Mouse (Mus musculus): ENCODE results near the gene Grm1. TPM values are rescaled to one million over a fixed set of nuclear protein-coding genes. Genes with fewer than 3 reads are reported as not detected.

Grm1 gene
- polyA plus RNA-seq, 1 experiment from 2014 or later = not detected

DNA sequence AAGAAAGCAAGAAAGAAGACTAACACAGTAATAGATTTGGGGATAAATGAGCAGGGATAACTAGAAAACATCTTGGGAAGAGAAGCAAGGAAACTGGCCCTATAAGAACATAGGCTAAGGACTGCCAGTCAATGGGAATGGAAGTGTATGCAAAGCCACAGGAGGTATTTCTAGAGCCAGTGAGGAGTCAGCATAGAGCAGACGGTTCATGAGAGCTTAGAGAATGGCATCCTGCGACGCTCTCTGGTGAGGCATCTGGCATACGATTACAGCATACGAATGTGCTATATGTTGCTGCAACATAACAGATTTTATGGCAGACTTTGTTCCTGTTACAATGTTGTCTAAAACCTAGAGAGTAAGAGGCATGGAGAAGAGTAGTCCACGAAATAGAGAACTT lies 139.9 kb downstream of the Grm1 start:
- Histone ChIP-seq H3K9me3 (ENCODE audit: control insufficient read depth, low read length) (no peaks in the 10 kb centered on the region), H3K27ac (ENCODE audit: low read depth, low read length) (no peak overlapping the region), H3K4me3 (ENCODE audit: low read depth, low read length) (no peak overlapping the region), H3K36me3 (ENCODE audit: control insufficient read depth, insufficient read depth, low read length) (no peaks in the 10 kb centered on the region), H3K4me1 (ENCODE audit: control insufficient read depth, insufficient read depth, low read length) (no peaks in the 10 kb centered on the region), H3K27me3 (ENCODE audit: control insufficient read depth, insufficient read depth, low read length) (no peaks in the 10 kb centered on the region), H3K4me2 (ENCODE audit: low read depth) (no peak overlapping the region), H3K9ac (ENCODE audit: low read length) (no peak overlapping the region)
- no peak for ATAC-seq (ENCODE audit: insufficient read depth, low FRiP score, low TSS enrichment)
- WGBS = 81% methylated on average over 6 of the region's 6 CpGs
- DNase-seq (ENCODE audit: low spot score) = no peak

DNA sequence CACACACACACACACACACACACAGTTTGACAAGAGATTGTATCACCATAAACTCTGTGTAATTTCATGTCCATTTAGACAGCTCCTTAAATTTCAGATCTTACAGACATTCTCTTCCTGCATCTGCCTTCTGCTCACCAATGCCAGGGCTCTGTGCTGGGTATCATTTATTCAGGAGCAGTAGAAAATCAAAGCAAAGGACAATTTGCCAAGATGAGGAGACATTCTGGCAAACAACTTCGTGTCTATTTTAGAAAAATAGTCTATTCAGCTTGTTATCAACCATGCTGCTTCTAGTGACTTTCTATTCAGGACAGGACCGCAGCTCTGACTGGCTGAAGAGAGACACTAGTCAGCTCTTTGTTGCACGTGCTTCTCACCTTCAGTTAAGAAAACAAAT lies 146.3 kb downstream of the Grm1 start:
- Histone ChIP-seq H3K4me3 (ENCODE audit: low read depth, low read length) (no peak overlapping the region), H3K9ac (ENCODE audit: low read length) (no peak overlapping the region), H3K27me3 (ENCODE audit: control insufficient read depth, insufficient read depth, low read length) (no peaks in the 10 kb centered on the region), H3K36me3 (ENCODE audit: control insufficient read depth, insufficient read depth, low read length) (no peaks in the 10 kb centered on the region), H3K27ac (ENCODE audit: low read depth, low read length) (no peak overlapping the region), H3K4me2 (ENCODE audit: low read depth) (no peak overlapping the region), H3K9me3 (ENCODE audit: control insufficient read depth, low read length) (no peaks in the 10 kb centered on the region), H3K4me1 (ENCODE audit: control insufficient read depth, insufficient read depth, low read length) (no peaks in the 10 kb centered on the region)
- DNase-seq (ENCODE audit: low spot score) = no peak
- no peak for ATAC-seq (ENCODE audit: insufficient read depth, low FRiP score, low TSS enrichment)
- 83% methylated on average over 3 of the region's 3 CpGs for WGBS

DNA sequence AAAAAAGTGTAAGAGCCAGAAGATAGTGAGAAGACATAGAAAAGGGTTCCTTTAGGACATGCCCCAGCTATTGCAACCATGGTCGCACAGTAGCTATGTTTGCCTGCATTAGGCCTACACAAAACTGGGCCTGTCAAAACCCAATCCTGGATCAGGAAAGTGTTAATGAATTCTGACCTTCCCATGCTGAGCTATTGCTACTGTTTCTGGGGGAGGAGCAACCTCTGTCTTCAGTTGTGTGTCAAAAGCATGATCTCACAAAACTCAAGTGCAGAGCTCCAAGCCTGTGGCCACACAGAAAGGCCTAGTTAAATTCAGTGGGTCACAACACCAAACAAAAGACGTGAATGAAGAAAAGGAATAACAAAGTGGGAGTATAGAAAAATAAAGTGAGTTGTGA lies 152.5 kb downstream of the Grm1 start:
- 76% methylated on average over 2 of the region's 2 CpGs for WGBS
- Histone ChIP-seq H3K36me3 (ENCODE audit: control insufficient read depth, insufficient read depth, low read length) (no peaks in the 10 kb centered on the region), H3K27ac (ENCODE audit: low read depth, low read length) (no peak overlapping the region), H3K27me3 (ENCODE audit: control insufficient read depth, insufficient read depth, low read length) (no peaks in the 10 kb centered on the region), H3K4me1 (ENCODE audit: control insufficient read depth, insufficient read depth, low read length) (no peaks in the 10 kb centered on the region), H3K9ac (ENCODE audit: low read length) (no peak overlapping the region), H3K4me2 (ENCODE audit: low read depth) (no peak overlapping the region), H3K9me3 (ENCODE audit: control insufficient read depth, low read length) (no peaks in the 10 kb centered on the region), H3K4me3 (ENCODE audit: low read depth, low read length) (no peak overlapping the region)
- ATAC-seq (ENCODE audit: insufficient read depth, low FRiP score, low TSS enrichment) (no peak), DNase-seq (ENCODE audit: low spot score) (no peak)

DNA sequence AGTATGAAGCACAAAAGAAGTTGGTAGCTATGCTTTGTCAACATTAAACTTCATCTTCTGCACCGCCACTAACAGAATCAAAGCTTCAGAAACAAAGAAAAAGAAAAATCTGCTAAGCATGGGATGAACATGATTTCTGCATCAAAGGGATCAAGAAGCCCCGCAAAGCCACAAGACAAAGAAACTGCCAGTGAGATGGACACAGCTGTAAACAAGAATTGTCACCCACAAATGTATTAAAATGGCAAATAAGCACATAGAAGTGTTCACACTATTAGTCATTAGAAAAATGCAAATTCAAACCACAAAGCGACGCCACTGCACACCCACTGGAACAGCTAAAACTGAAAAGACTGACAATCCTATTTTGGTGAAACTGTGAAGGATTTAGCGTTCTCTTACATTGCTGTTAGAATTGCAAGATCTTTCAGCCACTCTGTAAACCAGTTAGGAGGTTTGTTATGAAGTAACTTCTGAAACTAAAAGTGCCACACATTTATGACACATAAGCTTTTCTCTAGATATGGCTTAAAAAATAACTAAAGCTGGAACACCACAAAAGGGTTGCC lies 153.3 kb downstream of the Grm1 start:
- H3K4me2 ChIP-seq (ENCODE audit: low read depth) = no peak overlapping the region
- no peak for DNase-seq (ENCODE audit: low spot score)
- no peaks in the 10 kb centered on the region for H3K36me3 ChIP-seq (ENCODE audit: control insufficient read depth, insufficient read depth, low read length)
- H3K9me3 ChIP-seq (ENCODE audit: control insufficient read depth, low read length) = no peaks in the 10 kb centered on the region
- no peak overlapping the region for H3K4me3 ChIP-seq (ENCODE audit: low read depth, low read length)
- H3K4me1 ChIP-seq (ENCODE audit: control insufficient read depth, insufficient read depth, low read length) = no peaks in the 10 kb centered on the region
- no peak overlapping the region for H3K27ac ChIP-seq (ENCODE audit: low read depth, low read length)
- no peak overlapping the region for H3K9ac ChIP-seq (ENCODE audit: low read length)
- no peak for ATAC-seq (ENCODE audit: insufficient read depth, low FRiP score, low TSS enrichment)
- 86% methylated on average over 5 of the region's 5 CpGs for WGBS
- H3K27me3 ChIP-seq (ENCODE audit: control insufficient read depth, insufficient read depth, low read length) = no peaks in the 10 kb centered on the region

DNA sequence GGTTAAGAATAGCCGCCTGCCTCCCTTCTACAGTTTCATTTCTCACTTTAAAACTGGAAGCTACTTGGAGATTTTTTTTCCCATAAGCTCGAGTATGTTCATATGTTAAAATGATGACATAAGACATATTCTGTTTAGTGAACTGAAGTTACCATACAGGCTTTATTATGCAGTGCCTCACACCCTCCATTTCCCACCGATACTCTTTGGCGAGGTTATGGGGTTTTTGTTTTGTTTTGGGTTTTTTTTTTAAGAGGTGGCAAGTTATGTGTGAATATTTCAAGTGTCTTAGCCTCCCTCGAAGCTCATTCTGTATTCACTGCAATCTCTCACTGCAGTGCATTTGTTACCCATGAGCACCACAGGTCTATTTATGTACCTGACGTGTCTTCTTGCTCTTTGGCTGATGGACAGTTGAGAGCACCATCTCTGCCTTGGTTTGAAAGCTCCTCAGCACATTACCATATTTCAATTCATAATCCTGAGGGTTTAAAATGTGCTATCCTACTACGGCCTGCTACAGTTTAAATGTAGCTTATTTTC lies 164.2 kb downstream of the Grm1 start:
- no peak overlapping the region for H3K27ac ChIP-seq (ENCODE audit: low read depth, low read length)
- no peaks in the 10 kb centered on the region for H3K36me3 ChIP-seq (ENCODE audit: control insufficient read depth, insufficient read depth, low read length)
- no peak overlapping the region for H3K4me2 ChIP-seq (ENCODE audit: low read depth)
- no peak overlapping the region for H3K9ac ChIP-seq (ENCODE audit: low read length)
- no peak for DNase-seq (ENCODE audit: low spot score)
- H3K4me3 ChIP-seq (ENCODE audit: low read depth, low read length) = no peak overlapping the region
- H3K27me3 ChIP-seq (ENCODE audit: control insufficient read depth, insufficient read depth, low read length) = no peaks in the 10 kb centered on the region
- 86% methylated on average over 7 of the region's 7 CpGs for WGBS
- H3K4me1 ChIP-seq (ENCODE audit: control insufficient read depth, insufficient read depth, low read length) = no peaks in the 10 kb centered on the region
- H3K9me3 ChIP-seq (ENCODE audit: control insufficient read depth, low read length) = no peaks in the 10 kb centered on the region
- ATAC-seq (ENCODE audit: insufficient read depth, low FRiP score, low TSS enrichment) = no peak

DNA sequence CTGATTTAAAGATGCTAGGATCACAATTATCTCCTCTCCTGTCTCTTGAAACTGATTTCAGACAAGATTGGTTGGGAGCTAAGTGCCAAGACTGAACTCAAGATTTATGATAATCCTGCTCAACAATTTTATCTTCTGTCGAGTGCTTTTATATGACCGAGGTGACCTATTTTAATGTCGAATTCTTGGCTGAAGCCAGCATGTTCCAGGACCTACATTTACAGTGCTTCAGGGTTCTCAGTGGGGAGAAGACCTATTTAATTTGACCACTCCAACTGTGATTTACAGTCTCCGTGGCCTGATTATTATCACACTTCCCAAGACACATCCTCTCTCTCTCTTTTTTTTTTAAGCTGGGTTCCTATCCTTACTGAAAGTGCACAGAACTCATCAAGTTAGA lies 168.5 kb downstream of the Grm1 start:
- DNase-seq (ENCODE audit: low spot score) (no peak), ATAC-seq (ENCODE audit: insufficient read depth, low FRiP score, low TSS enrichment) (no peak)
- Histone ChIP-seq H3K9me3 (ENCODE audit: control insufficient read depth, low read length) (no peaks in the 10 kb centered on the region), H3K36me3 (ENCODE audit: control insufficient read depth, insufficient read depth, low read length) (no peaks in the 10 kb centered on the region), H3K27ac (ENCODE audit: low read depth, low read length) (no peak overlapping the region), H3K27me3 (ENCODE audit: control insufficient read depth, insufficient read depth, low read length) (no peaks in the 10 kb centered on the region), H3K4me2 (ENCODE audit: low read depth) (no peak overlapping the region), H3K4me3 (ENCODE audit: low read depth, low read length) (no peak overlapping the region), H3K4me1 (ENCODE audit: control insufficient read depth, insufficient read depth, low read length) (no peaks in the 10 kb centered on the region), H3K9ac (ENCODE audit: low read length) (no peak overlapping the region)
- 89% methylated on average over 4 of the region's 4 CpGs for WGBS

DNA sequence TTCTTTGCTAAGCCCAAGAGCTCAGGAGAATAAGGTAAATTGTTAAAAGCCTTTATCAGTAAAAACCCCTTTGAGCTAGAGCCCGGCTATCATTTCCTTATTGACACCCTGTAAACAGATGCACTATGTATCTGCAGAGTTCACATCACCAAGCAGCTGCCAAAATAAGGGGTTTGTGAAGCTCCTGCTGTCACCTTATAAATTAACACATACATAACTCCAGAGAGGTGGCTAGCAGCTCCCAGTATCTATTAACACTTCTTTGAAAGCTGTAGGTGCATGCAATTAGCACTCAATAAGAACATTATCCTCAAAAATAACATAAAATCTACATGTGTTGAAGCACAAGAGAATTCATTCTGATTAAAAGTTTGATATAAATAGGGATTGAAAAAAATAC lies 191.9 kb downstream of the Grm1 start:
- H3K36me3 ChIP-seq (ENCODE audit: control insufficient read depth, insufficient read depth, low read length) = no peaks in the 10 kb centered on the region
- no peak overlapping the region for H3K4me2 ChIP-seq (ENCODE audit: low read depth)
- H3K27ac ChIP-seq (ENCODE audit: low read depth, low read length) = no peak overlapping the region
- no peak for ATAC-seq (ENCODE audit: insufficient read depth, low FRiP score, low TSS enrichment)
- H3K4me3 ChIP-seq (ENCODE audit: low read depth, low read length) = no peak overlapping the region
- no peaks in the 10 kb centered on the region for H3K9me3 ChIP-seq (ENCODE audit: control insufficient read depth, low read length)
- 71% methylated on average over 1 of the region's 1 CpGs for WGBS
- no peak for DNase-seq (ENCODE audit: low spot score)
- no peaks in the 10 kb centered on the region for H3K4me1 ChIP-seq (ENCODE audit: control insufficient read depth, insufficient read depth, low read length)
- H3K9ac ChIP-seq (ENCODE audit: low read length) = no peak overlapping the region
- no peaks in the 10 kb centered on the region for H3K27me3 ChIP-seq (ENCODE audit: control insufficient read depth, insufficient read depth, low read length)

DNA sequence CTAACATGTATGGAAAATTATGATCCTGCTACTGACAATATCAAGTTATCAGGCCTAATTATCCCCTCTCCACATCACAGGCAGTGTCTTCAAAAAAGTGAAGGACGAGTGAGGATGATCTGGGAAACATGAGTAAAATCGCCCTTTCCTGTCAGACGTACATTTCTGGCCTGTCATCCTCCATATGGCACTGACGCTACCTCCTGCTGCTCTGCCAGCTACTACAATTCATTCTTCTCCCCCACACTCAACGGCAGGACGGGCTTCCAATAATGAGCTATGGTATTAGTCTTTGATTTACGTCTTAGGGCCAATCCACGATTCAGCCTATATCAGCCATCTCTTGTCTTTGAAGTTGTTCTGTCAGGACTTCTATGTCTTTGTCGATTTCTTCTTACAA lies 193.6 kb downstream of the Grm1 start:
- 63% methylated on average over 9 of the region's 9 CpGs for WGBS
- no peak overlapping the region for H3K27ac ChIP-seq (ENCODE audit: low read depth, low read length)
- ATAC-seq (ENCODE audit: insufficient read depth, low FRiP score, low TSS enrichment) (no peak), DNase-seq (ENCODE audit: low spot score) (no peak)
- H3K36me3 ChIP-seq (ENCODE audit: control insufficient read depth, insufficient read depth, low read length) = no peaks in the 10 kb centered on the region
- no peak overlapping the region for H3K4me2 ChIP-seq (ENCODE audit: low read depth)
- no peak overlapping the region for H3K4me3 ChIP-seq (ENCODE audit: low read depth, low read length)
- no peaks in the 10 kb centered on the region for H3K27me3 ChIP-seq (ENCODE audit: control insufficient read depth, insufficient read depth, low read length)
- H3K4me1 ChIP-seq (ENCODE audit: control insufficient read depth, insufficient read depth, low read length) = no peaks in the 10 kb centered on the region
- no peak overlapping the region for H3K9ac ChIP-seq (ENCODE audit: low read length)
- no peaks in the 10 kb centered on the region for H3K9me3 ChIP-seq (ENCODE audit: control insufficient read depth, low read length)

DNA sequence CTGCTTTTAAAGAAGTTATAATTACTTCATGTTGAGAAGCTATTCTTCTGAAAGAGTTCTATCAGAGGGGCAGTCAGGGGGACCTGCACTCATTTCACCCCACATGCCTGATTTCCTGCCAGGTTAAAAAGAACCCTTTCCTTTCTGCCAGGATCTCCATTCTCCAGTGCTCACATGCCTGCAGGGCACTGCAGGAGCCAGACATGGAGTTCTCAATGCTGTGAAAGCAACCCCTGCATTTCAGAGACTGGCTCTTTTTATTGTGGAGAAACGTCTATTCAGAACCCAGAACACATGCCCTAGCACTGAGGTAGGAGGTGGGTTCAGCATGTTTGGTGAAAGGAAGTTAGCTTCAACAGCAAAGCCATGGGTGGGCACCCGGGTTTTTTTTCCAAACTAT lies 197.2 kb downstream of the Grm1 start:
- ATAC-seq (ENCODE audit: insufficient read depth, low FRiP score, low TSS enrichment) = no peak

More for the DNA sequence above, 197.2 kb downstream of the Grm1 start:
- DNase-seq (ENCODE audit: low spot score) = no peak
- Histone ChIP-seq H3K9me3 (ENCODE audit: control insufficient read depth, low read length) (no peaks in the 10 kb centered on the region), H3K27ac (ENCODE audit: low read depth, low read length) (no peak overlapping the region), H3K36me3 (ENCODE audit: control insufficient read depth, insufficient read depth, low read length) (no peaks in the 10 kb centered on the region), H3K9ac (ENCODE audit: low read length) (no peak overlapping the region), H3K27me3 (ENCODE audit: control insufficient read depth, insufficient read depth, low read length) (no peaks in the 10 kb centered on the region), H3K4me1 (ENCODE audit: control insufficient read depth, insufficient read depth, low read length) (no peaks in the 10 kb centered on the region), H3K4me2 (ENCODE audit: low read depth) (no peak overlapping the region), H3K4me3 (ENCODE audit: low read depth, low read length) (no peak overlapping the region)
- 24% methylated on average over 2 of the region's 2 CpGs for WGBS

Data from neural tube, embryonic 11.5 days (tissue).